Mouse (Mus musculus) ES-E14 (cell line): ENCODE measurements around the gene Apoa2.

Source experiments
- HCFC1 ChIP-seq: IDR thresholded peaks from 2 replicates; pipeline ENCODE4 v1.6.1; 2012; ENCODE audit warnings: low read length, inconsistent platforms, borderline replicate concordance; ENCODE audit not compliant: insufficient read depth
- MAFK ChIP-seq: IDR thresholded peaks from 2 replicates; pipeline ENCODE4 v1.6.1; 2014; ENCODE audit warnings: mild to moderate bottlenecking, low read depth, low read length, inconsistent platforms; ENCODE audit not compliant: insufficient read depth
- ZC3H11A ChIP-seq: IDR thresholded peaks from 2 replicates; pipeline ENCODE4 v1.6.1; 2012; ENCODE audit warnings: low read depth, mild to moderate bottlenecking, inconsistent platforms, low read length, borderline replicate concordance
- ZNF384 ChIP-seq: IDR thresholded peaks from 2 replicates; pipeline ENCODE4 v1.6.1; 2012; ENCODE audit warnings: low read depth, low read length, inconsistent platforms

GRCm38 (mm10) chr1:171234126-171234525 is 9.3 kb downstream of the Apoa2 start, which contains the start of gene Fcer1g:
- TF ChIP-seq ZNF384 (no peak), ZC3H11A (no peak), HCFC1 (no peak), MAFK (no peak)
